Mouse (Mus musculus): ENCODE measurements at regions not wholly inside any gene's neighbourhood (a gene's known extent, or its start where the extent isn't known, plus 50 kb on each side); places are given as distances from the start of the nearest gene placed in this dataset.

DNA sequence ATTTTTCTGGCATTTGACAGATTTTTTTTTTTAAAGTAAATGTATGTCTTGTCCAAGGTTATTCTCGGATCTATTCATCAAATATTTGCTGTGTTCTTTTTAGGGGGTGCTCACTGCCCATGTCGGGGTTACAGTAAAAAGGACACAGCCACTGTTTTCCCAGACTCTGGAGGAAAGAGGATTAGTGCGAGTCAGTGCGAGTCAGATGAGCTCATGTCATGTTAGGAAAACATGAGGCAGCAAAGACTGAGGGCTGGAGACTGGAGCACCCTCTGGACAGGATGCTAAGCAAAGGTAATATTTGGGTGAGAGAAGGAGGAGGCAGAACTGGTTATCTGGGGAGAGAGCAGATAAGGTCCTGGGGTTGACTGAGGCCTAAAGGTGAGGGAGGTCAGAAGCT, 117.3 kb downstream of the Slc38a4 start:
- no peak for TF ChIP-seq MYC (IDR thresholded peaks at IDR 0.05; ENCODE audit: low read depth, low read length)
- TF ChIP-seq MAZ (IDR thresholded peaks at IDR 0.05; ENCODE audit: low read depth, low read length) = no peak
- no peak for TF ChIP-seq BHLHE40 (IDR thresholded peaks at IDR 0.05; ENCODE audit: borderline replicate concordance, low read depth, low read length)
- no peak for TF ChIP-seq ZNF384 (IDR thresholded peaks at IDR 0.05; ENCODE audit: low read depth, low read length)
- TF ChIP-seq ELF1 (IDR thresholded peaks at IDR 0.05; ENCODE audit: low read depth, low read length) = no peak
- TF ChIP-seq GATA1 (IDR thresholded peaks at IDR 0.05; ENCODE audit: low read depth, low read length) = no peak
- TF ChIP-seq EP300 (IDR thresholded peaks at IDR 0.05; ENCODE audit: low read depth in 1 of 2, low read length in 2 of 2) = no peak
- no peaks in the 10 kb centered on the region for H3K27me3 ChIP-seq (ENCODE audit: control insufficient read depth in 1 of 2, insufficient read depth in 2 of 2, low read length in 2 of 2)
- H3K79me2 ChIP-seq (ENCODE audit: control insufficient read depth, insufficient read depth, low read length, poor library complexity) = no peaks in the 10 kb centered on the region
- no peak for DNase-seq (ENCODE audit: low read depth, low spot score)
- H3K9ac ChIP-seq (ENCODE audit: control insufficient read depth, low read depth, low read length, poor library complexity, severe bottlenecking) = no peak overlapping the region
- H3K27ac ChIP-seq (ENCODE audit: control insufficient read depth, low read depth, low read length) = no peak overlapping the region
- H3K4me3 ChIP-seq (ENCODE audit: control insufficient read depth in 1 of 2, insufficient read depth in 1 of 2, low read depth in 2 of 2, low read length in 2 of 2) = no peak overlapping the region
- no peaks in the 10 kb centered on the region for H3K36me3 ChIP-seq (ENCODE audit: control insufficient read depth in 1 of 2, insufficient read depth in 2 of 2, low read length in 2 of 2)
- H3K9me3 ChIP-seq (replicated peaks; ENCODE audit: insufficient read depth, low read length) = no peaks in the 10 kb centered on the region
- no peaks in the 10 kb centered on the region for H3K4me1 ChIP-seq (ENCODE audit: control insufficient read depth in 1 of 2, insufficient read depth in 2 of 2, low read length in 2 of 2)

DNA sequence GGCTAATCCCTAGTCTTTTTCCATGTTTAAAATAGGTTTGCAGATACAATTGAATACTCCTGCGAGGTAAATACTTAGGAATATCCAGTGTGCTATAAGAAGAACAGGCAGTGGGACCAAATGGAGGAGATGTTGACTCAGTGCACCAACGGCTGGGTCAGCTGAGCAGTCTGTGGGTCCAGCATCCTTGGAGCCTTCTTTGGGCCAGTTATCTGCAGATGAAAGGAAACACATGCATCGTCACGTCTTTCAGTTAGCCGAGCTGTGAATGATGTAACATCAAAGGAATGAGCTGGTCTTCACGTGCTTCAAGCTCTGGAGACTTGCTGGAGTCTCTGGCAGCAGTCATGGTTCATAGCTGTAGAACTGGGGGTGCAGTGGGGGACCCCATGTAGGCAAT, 118.1 kb downstream of the Slc38a4 start:
- H3K9ac ChIP-seq (ENCODE audit: control insufficient read depth, low read depth, low read length, poor library complexity, severe bottlenecking) = no peak overlapping the region
- TF ChIP-seq MAFK (IDR thresholded peaks at IDR 0.05; ENCODE audit: borderline replicate concordance, low read depth, low read length) (no peak), E2F4 (IDR thresholded peaks at IDR 0.05; ENCODE audit: borderline replicate concordance, low read depth, low read length) (no peak), ETS1 (IDR thresholded peaks at IDR 0.05; ENCODE audit: low read depth, low read length) (no peak)
- H3K27me3 ChIP-seq (ENCODE audit: control insufficient read depth in 1 of 2, insufficient read depth in 2 of 2, low read length in 2 of 2) = no peaks in the 10 kb centered on the region
- DNase-seq (ENCODE audit: low read depth, low spot score) = no peak
- no peak overlapping the region for H3K27ac ChIP-seq (ENCODE audit: control insufficient read depth, low read depth, low read length)
- no peaks in the 10 kb centered on the region for H3K4me1 ChIP-seq (ENCODE audit: control insufficient read depth in 1 of 2, insufficient read depth in 2 of 2, low read length in 2 of 2)
- H3K9me3 ChIP-seq (replicated peaks; ENCODE audit: insufficient read depth, low read length) = no peaks in the 10 kb centered on the region
- no peak overlapping the region for H3K4me3 ChIP-seq (ENCODE audit: control insufficient read depth in 1 of 2, insufficient read depth in 1 of 2, low read depth in 2 of 2, low read length in 2 of 2)
- no peaks in the 10 kb centered on the region for H3K79me2 ChIP-seq (ENCODE audit: control insufficient read depth, insufficient read depth, low read length, poor library complexity)
- H3K36me3 ChIP-seq (ENCODE audit: control insufficient read depth in 1 of 2, insufficient read depth in 2 of 2, low read length in 2 of 2) = no peaks in the 10 kb centered on the region

DNA sequence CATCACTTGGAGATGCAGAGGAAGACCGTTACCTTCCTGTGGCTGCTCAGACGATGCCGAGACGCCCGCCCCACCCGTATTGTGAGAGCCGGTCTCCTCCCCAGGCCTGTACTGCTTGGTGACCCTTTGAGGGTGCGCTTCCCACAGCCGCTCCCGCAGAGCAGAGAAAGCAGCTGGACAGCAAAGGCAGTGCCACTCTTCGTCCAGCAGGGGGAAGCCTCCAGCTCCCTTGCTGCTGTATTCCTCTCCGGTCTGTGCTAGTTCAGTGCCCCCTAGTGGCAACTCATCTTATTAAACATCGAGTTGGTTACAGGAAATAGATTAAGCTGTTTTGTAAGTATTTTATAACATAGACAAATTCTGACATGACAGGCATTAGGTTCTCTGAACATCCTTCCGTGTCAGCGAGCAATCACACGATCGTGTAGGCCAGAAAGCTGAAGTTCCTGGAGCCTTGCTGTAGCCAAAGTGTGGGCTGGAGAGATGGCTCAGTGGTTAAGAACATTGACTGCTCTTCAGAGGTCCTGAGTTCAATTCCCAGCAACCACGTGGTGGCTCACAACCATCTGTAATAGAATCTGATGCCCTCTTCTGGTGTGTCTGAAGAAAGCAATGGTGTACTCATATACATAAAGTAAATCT, 118.9 kb downstream of the Slc38a4 start:
- Histone ChIP-seq H3K4me3 (ENCODE audit: control insufficient read depth in 1 of 2, insufficient read depth in 1 of 2, low read depth in 2 of 2, low read length in 2 of 2) (no peak overlapping the region), H3K9me3 (replicated peaks; ENCODE audit: insufficient read depth, low read length) (no peaks in the 10 kb centered on the region)
- DNase-seq (ENCODE audit: low read depth, low spot score) = peak; percentile 96
- TF ChIP-seq CTCF (IDR thresholded peaks at IDR 0.05 in 2 of 3, conservative IDR thresholded peaks at IDR 0.05 in 1 of 3; ENCODE audit: control insufficient read depth in 1 of 3, insufficient read depth in 1 of 3, low read depth in 2 of 3, low read length in 3 of 3, poor library complexity in 1 of 3, severe bottlenecking in 1 of 3) (peak; percentile 98 to 99 (median 99)), MAX (IDR thresholded peaks at IDR 0.05; ENCODE audit: low read length) (peak; percentile 39; the same call in 1 of the 2 replicates), ZNF384 (IDR thresholded peaks at IDR 0.05; ENCODE audit: low read depth, low read length) (0 out of 2 replicates have a peak, but pooled peaks have one; percentile 46), UBTF (IDR thresholded peaks at IDR 0.05; ENCODE audit: borderline replicate concordance, insufficient read depth, low read depth, low read length) (no peak), CHD1 (IDR thresholded peaks at IDR 0.05; ENCODE audit: low read depth, low read length) (no peak), USF2 (IDR thresholded peaks at IDR 0.05; ENCODE audit: borderline replicate concordance in 1 of 2, insufficient read depth in 1 of 2, low read depth in 1 of 2, low read length in 2 of 2) (no peak), HCFC1 (IDR thresholded peaks at IDR 0.05; ENCODE audit: low read depth, low read length) (0 out of 2 replicates have a peak, but pooled peaks have one; percentile 38), MYB (IDR thresholded peaks at IDR 0.05; ENCODE audit: low read depth, low read length) (no peak), MAZ (IDR thresholded peaks at IDR 0.05; ENCODE audit: low read depth, low read length) (peak; percentile 36; the same call in 1 of the 2 replicates), MEF2A (IDR thresholded peaks at IDR 0.05; ENCODE audit: extremely low read depth, insufficient replicate concordance, low read depth, low read length, poor library complexity, severe bottlenecking) (no peak), BHLHE40 (IDR thresholded peaks at IDR 0.05; ENCODE audit: borderline replicate concordance, low read depth, low read length) (peak; percentile 51; the same call in 1 of the 2 replicates), E2F4 (IDR thresholded peaks at IDR 0.05; ENCODE audit: borderline replicate concordance, low read depth, low read length) (no peak), SIN3A (IDR thresholded peaks at IDR 0.05; ENCODE audit: low read length) (peak; percentile 69; the same call in 1 of the 2 replicates), MAFK (IDR thresholded peaks at IDR 0.05; ENCODE audit: borderline replicate concordance, low read depth, low read length) (no peak), RAD21 (IDR thresholded peaks at IDR 0.05; ENCODE audit: low read depth, low read length) (peak; percentile 93), TCF12 (IDR thresholded peaks at IDR 0.05; ENCODE audit: low read depth, low read length) (peak; percentile 35; the same call in 1 of the 2 replicates), EP300 (IDR thresholded peaks at IDR 0.05; ENCODE audit: low read depth in 1 of 2, low read length in 2 of 2) (peak in 1 of 2 experiments; percentile 50; a peak in 1 of 4 replicates), MXI1 (IDR thresholded peaks at IDR 0.05; ENCODE audit: low read depth, low read length) (0 out of 2 replicates have a peak, but pooled peaks have one; percentile 23)

More for the DNA sequence above, 118.9 kb downstream of the Slc38a4 start:
- no peaks in the 10 kb centered on the region for H3K36me3 ChIP-seq (ENCODE audit: control insufficient read depth in 1 of 2, insufficient read depth in 2 of 2, low read length in 2 of 2)
- no peaks in the 10 kb centered on the region for H3K27me3 ChIP-seq (ENCODE audit: control insufficient read depth in 1 of 2, insufficient read depth in 2 of 2, low read length in 2 of 2)
- no peaks in the 10 kb centered on the region for H3K4me1 ChIP-seq (ENCODE audit: control insufficient read depth in 1 of 2, insufficient read depth in 2 of 2, low read length in 2 of 2)
- no peak overlapping the region for H3K9ac ChIP-seq (ENCODE audit: control insufficient read depth, low read depth, low read length, poor library complexity, severe bottlenecking)
- no peaks in the 10 kb centered on the region for H3K79me2 ChIP-seq (ENCODE audit: control insufficient read depth, insufficient read depth, low read length, poor library complexity)
- H3K27ac ChIP-seq (ENCODE audit: control insufficient read depth, low read depth, low read length) = no peak overlapping the region

All from MEL (cell line).